Mouse (Mus musculus): ENCODE measurements around the gene Mgarp. TPM values are rescaled to one million over a fixed set of nuclear protein-coding genes. Genes with fewer than 3 reads are reported as not detected.
A peak's percentile ranks its signal among the peaks of the same experiment; 100 is the strongest.
"Not testable (repeated sequence)": the region's sequence is repeated elsewhere in the genome, so short reads cannot be mapped to it uniquely, and the experiment has no call there.

Mgarp gene
- total RNA-seq, 4 experiments from 2014 or later = 688 to 1,713 (median 1,219) TPM

- no peak for DNase-seq
Measured at GRCm38 (mm10) chr3:51397700-51398299, 1.3 kb upstream of the Mgarp start.

GRCm38 (mm10) chr3:51395461-51396145, 935 bp downstream of the Mgarp start:
- DNase-seq = no peak

GRCm38 (mm10) chr3:51394881-51395280, 1.7 kb downstream of the Mgarp start:
- no peak for DNase-seq

- DNase-seq = no peak
Measured at GRCm38 (mm10) chr3:51393651-51394050, 2.9 kb downstream of the Mgarp start.

GRCm38 (mm10) chr3:51393018-51393417, 3.5 kb downstream of the Mgarp start:
- not testable (repeated sequence) for DNase-seq

- DNase-seq = peak; percentile 80
Measured at GRCm38 (mm10) chr3:51391591-51391990, 4.9 kb downstream of the Mgarp start.

- no peak for DNase-seq
Measured at GRCm38 (mm10) chr3:51391095-51391494, 5.4 kb downstream of the Mgarp start.

- DNase-seq = no peak
Measured at GRCm38 (mm10) chr3:51388904-51389303, 7.6 kb downstream of the Mgarp start.

GRCm38 (mm10) chr3:51387868-51388381, 8.6 kb downstream of the Mgarp start:
- DNase-seq = no peak

- no peak for DNase-seq
Measured at GRCm38 (mm10) chr3:51387134-51387451, 9.4 kb downstream of the Mgarp start.

GRCm38 (mm10) chr3:51386441-51387133, 10.0 kb downstream of the Mgarp start:
- DNase-seq = no peak

GRCm38 (mm10) chr3:51383409-51383808, 13.1 kb downstream of the Mgarp start:
- no peak for DNase-seq

GRCm38 (mm10) chr3:51380660-51381014, 15.9 kb downstream of the Mgarp start:
- DNase-seq = no peak

GRCm38 (mm10) chr3:51379786-51380659, 16.5 kb downstream of the Mgarp start:
- no peak for DNase-seq

- DNase-seq = no peak
Measured at GRCm38 (mm10) chr3:51378665-51378946, 17.9 kb downstream of the Mgarp start.

GRCm38 (mm10) chr3:51377878-51378664, 18.5 kb downstream of the Mgarp start:
- no peak for DNase-seq

- DNase-seq = peak; percentile 63
Measured at GRCm38 (mm10) chr3:51375307-51376265, 21.0 kb downstream of the Mgarp start.

- no peak for DNase-seq
Measured at GRCm38 (mm10) chr3:51373544-51373943, 23.0 kb downstream of the Mgarp start.

- peak; percentile 80 for DNase-seq
Measured at GRCm38 (mm10) chr3:51372883-51373282, 23.7 kb downstream of the Mgarp start.

- no peak for DNase-seq
Measured at GRCm38 (mm10) chr3:51371826-51372225, 24.7 kb downstream of the Mgarp start.

- DNase-seq = no peak
Measured at GRCm38 (mm10) chr3:51368011-51368410, 28.5 kb downstream of the Mgarp start.
